Mouse (Mus musculus): ENCODE measurements around the gene Fat3. TPM values are rescaled to one million over a fixed set of nuclear protein-coding genes. Genes with fewer than 3 reads are reported as not detected.

The Fat3 gene
- polyA plus RNA-seq, 1 experiment: 10.5 TPM

GRCm38 (mm10) chr9:16428589-16428988 is 72.5 kb downstream of the Fat3 start:
- DNase-seq: no peak
- 54% methylated on average over 5 of the region's 5 CpGs for WGBS
- H3K27me3 ChIP-seq (ENCODE audit: control insufficient read depth, insufficient read depth, low read length): no peaks in the 10 kb centered on the region
- TF ChIP-seq CTCF (IDR thresholded peaks at IDR 0.05; ENCODE audit: borderline replicate concordance, insufficient read depth, low read depth, low read length): no peak
- no peak for TF ChIP-seq POLR2A (IDR thresholded peaks at IDR 0.05; ENCODE audit: borderline replicate concordance, insufficient read depth, low read length)
- no peak overlapping the region for H3K27ac ChIP-seq (ENCODE audit: insufficient read depth, low read length)
- no peaks in the 10 kb centered on the region for H3K4me1 ChIP-seq (ENCODE audit: control insufficient read depth, insufficient read depth, low read length)
- no peak overlapping the region for H3K4me3 ChIP-seq (replicated peaks; ENCODE audit: insufficient read depth, low read depth, low read length)

- H3K27ac ChIP-seq (ENCODE audit: insufficient read depth, low read length): no peak overlapping the region
- WGBS: 95% methylated on average over 2 of the region's 2 CpGs
- no peaks in the 10 kb centered on the region for H3K4me1 ChIP-seq (ENCODE audit: control insufficient read depth, insufficient read depth, low read length)
- no peaks in the 10 kb centered on the region for H3K27me3 ChIP-seq (ENCODE audit: control insufficient read depth, insufficient read depth, low read length)
- H3K4me3 ChIP-seq (replicated peaks; ENCODE audit: insufficient read depth, low read depth, low read length): no peak overlapping the region
- TF ChIP-seq POLR2A (IDR thresholded peaks at IDR 0.05; ENCODE audit: borderline replicate concordance, insufficient read depth, low read length) (no peak), CTCF (IDR thresholded peaks at IDR 0.05; ENCODE audit: borderline replicate concordance, insufficient read depth, low read depth, low read length) (no peak)
- no peak for DNase-seq
Measured at GRCm38 (mm10) chr9:16422707-16423106, 78.4 kb downstream of the Fat3 start.

GRCm38 (mm10) chr9:16402815-16403214 is 98.3 kb downstream of the Fat3 start:
- no peaks in the 10 kb centered on the region for H3K4me1 ChIP-seq (ENCODE audit: control insufficient read depth, insufficient read depth, low read length)
- DNase-seq: no peak
- no peak for TF ChIP-seq POLR2A (IDR thresholded peaks at IDR 0.05; ENCODE audit: borderline replicate concordance, insufficient read depth, low read length)
- TF ChIP-seq CTCF (IDR thresholded peaks at IDR 0.05; ENCODE audit: borderline replicate concordance, insufficient read depth, low read depth, low read length): no peak
- 64% methylated on average over 3 of the region's 3 CpGs for WGBS
- H3K27ac ChIP-seq (ENCODE audit: insufficient read depth, low read length): no peak overlapping the region
- H3K27me3 ChIP-seq (ENCODE audit: control insufficient read depth, insufficient read depth, low read length): no peaks in the 10 kb centered on the region
- H3K4me3 ChIP-seq (replicated peaks; ENCODE audit: insufficient read depth, low read depth, low read length): no peak overlapping the region

GRCm38 (mm10) chr9:16398734-16399686 is 102.1 kb downstream of the Fat3 start:
- 53% methylated on average over 6 of the region's 6 CpGs for WGBS
- peak in 1 of 2 experiments; percentile 8 for DNase-seq
- Histone ChIP-seq H3K4me1 (ENCODE audit: control insufficient read depth, insufficient read depth, low read length) (no peaks in the 10 kb centered on the region), H3K27me3 (ENCODE audit: control insufficient read depth, insufficient read depth, low read length) (no peaks in the 10 kb centered on the region), H3K27ac (ENCODE audit: insufficient read depth, low read length) (no peak overlapping the region), H3K4me3 (replicated peaks; ENCODE audit: insufficient read depth, low read depth, low read length) (no peak overlapping the region)
- TF ChIP-seq CTCF (IDR thresholded peaks at IDR 0.05; ENCODE audit: borderline replicate concordance, insufficient read depth, low read depth, low read length) (no peak), POLR2A (IDR thresholded peaks at IDR 0.05; ENCODE audit: borderline replicate concordance, insufficient read depth, low read length) (no peak)

GRCm38 (mm10) chr9:16389141-16389540 is 111.9 kb downstream of the Fat3 start:
- Histone ChIP-seq H3K27me3 (ENCODE audit: control insufficient read depth, insufficient read depth, low read length) (no peaks in the 10 kb centered on the region), H3K4me1 (ENCODE audit: control insufficient read depth, insufficient read depth, low read length) (no peaks in the 10 kb centered on the region), H3K27ac (ENCODE audit: insufficient read depth, low read length) (no peak overlapping the region), H3K4me3 (replicated peaks; ENCODE audit: insufficient read depth, low read depth, low read length) (no peak overlapping the region)
- TF ChIP-seq CTCF (IDR thresholded peaks at IDR 0.05; ENCODE audit: borderline replicate concordance, insufficient read depth, low read depth, low read length): no peak
- no peak for TF ChIP-seq POLR2A (IDR thresholded peaks at IDR 0.05; ENCODE audit: borderline replicate concordance, insufficient read depth, low read length)
- DNase-seq: no peak
- WGBS: 65% methylated on average over 4 of the region's 4 CpGs

GRCm38 (mm10) chr9:16387527-16387926 is 113.6 kb downstream of the Fat3 start:
- Histone ChIP-seq H3K27ac (ENCODE audit: insufficient read depth, low read length) (no peak overlapping the region), H3K4me1 (ENCODE audit: control insufficient read depth, insufficient read depth, low read length) (no peaks in the 10 kb centered on the region), H3K27me3 (ENCODE audit: control insufficient read depth, insufficient read depth, low read length) (no peaks in the 10 kb centered on the region), H3K4me3 (replicated peaks; ENCODE audit: insufficient read depth, low read depth, low read length) (no peak overlapping the region)
- DNase-seq: no peak
- TF ChIP-seq CTCF (IDR thresholded peaks at IDR 0.05; ENCODE audit: borderline replicate concordance, insufficient read depth, low read depth, low read length): no peak

- H3K4me3 ChIP-seq (replicated peaks; ENCODE audit: insufficient read depth, low read depth, low read length): no peak overlapping the region
- H3K4me1 ChIP-seq (ENCODE audit: control insufficient read depth, insufficient read depth, low read length): no peaks in the 10 kb centered on the region; the same call in 1 of the 2 replicates
- DNase-seq: no peak
- H3K27me3 ChIP-seq (ENCODE audit: control insufficient read depth, insufficient read depth, low read length): no peaks in the 10 kb centered on the region
- WGBS: 92% methylated on average over 3 of the region's 3 CpGs
- H3K27ac ChIP-seq (ENCODE audit: insufficient read depth, low read length): no peak overlapping the region
- no peak for TF ChIP-seq CTCF (IDR thresholded peaks at IDR 0.05; ENCODE audit: borderline replicate concordance, insufficient read depth, low read depth, low read length)
- no peak for TF ChIP-seq POLR2A (IDR thresholded peaks at IDR 0.05; ENCODE audit: borderline replicate concordance, insufficient read depth, low read length)
Measured at GRCm38 (mm10) chr9:16363713-16364112, 137.4 kb downstream of the Fat3 start.

- Histone ChIP-seq H3K27me3 (ENCODE audit: control insufficient read depth, insufficient read depth, low read length) (no peaks in the 10 kb centered on the region), H3K27ac (ENCODE audit: insufficient read depth, low read length) (no peak overlapping the region), H3K4me3 (replicated peaks; ENCODE audit: insufficient read depth, low read depth, low read length) (no peak overlapping the region), H3K4me1 (ENCODE audit: control insufficient read depth, insufficient read depth, low read length) (peaks cover 3% of the 10 kb centered on the region; the same call in 1 of the 2 replicates)
- no peak for DNase-seq
- TF ChIP-seq POLR2A (IDR thresholded peaks at IDR 0.05; ENCODE audit: borderline replicate concordance, insufficient read depth, low read length) (no peak), CTCF (IDR thresholded peaks at IDR 0.05; ENCODE audit: borderline replicate concordance, insufficient read depth, low read depth, low read length) (no peak)
- 73% methylated on average over 5 of the region's 5 CpGs for WGBS
Measured at GRCm38 (mm10) chr9:16361811-16362210, 139.3 kb downstream of the Fat3 start.

Data from cerebellum, adult 2 months (tissue).